Mouse (Mus musculus) heart, postnatal 0 days (tissue): Measurements from ENCODE around the gene Map4. TPM values are rescaled to one million over a fixed set of nuclear protein-coding genes. Genes with fewer than 3 reads are reported as not detected.

Experiments used
- ATAC-seq: fragments of 200-750 bp; cut with Nextera tagmentation; 2 replicates; pipeline ENCODE4 v1.8.0; 2017; ENCODE audit warnings: low read depth, moderate number of reproducible peaks, moderate library complexity; ENCODE audit not compliant: insufficient read depth
- DNase-seq: peaks from one replicate; pipeline ENCODE4 v3.0.0-alpha.2; 2016; ENCODE audit warnings: low spot score
- H3K27ac ChIP-seq: fragments of 300-500 bp; sonication (generic); 2 replicates; pipeline ENCODE4 v1.5.1; 2014; ENCODE audit warnings: low read depth, mild to moderate bottlenecking
- H3K27me3 ChIP-seq: fragments of 300-500 bp; sonication (generic); 2 replicates; pipeline ENCODE4 v1.6.1; 2014; ENCODE audit warnings: low read length, mixed read lengths; ENCODE audit not compliant: control insufficient read depth, insufficient read depth
- H3K36me3 ChIP-seq: fragments of 300-500 bp; sonication (generic); replicated peaks from 2 replicates; pipeline ENCODE4 v1.6.1; 2014; ENCODE audit warnings: low read length, mixed read lengths; ENCODE audit not compliant: control insufficient read depth, insufficient read depth
- H3K4me1 ChIP-seq: fragments of 300-500 bp; sonication (generic); 2 replicates; pipeline ENCODE4 v1.6.1; 2014; ENCODE audit warnings: antibody characterized with exemption; ENCODE audit not compliant: control insufficient read depth, insufficient read depth
- H3K4me2 ChIP-seq: fragments of 300-500 bp; sonication (generic); 2 replicates; pipeline ENCODE4 v1.6.1; 2014; ENCODE audit warnings: low read depth, mild to moderate bottlenecking, low read length, moderate library complexity
- H3K4me3 ChIP-seq: fragments of 300-500 bp; sonication (generic); 2 replicates; pipeline ENCODE4 v1.5.1; 2014; ENCODE audit warnings: low read depth, low read length
- H3K9ac ChIP-seq: fragments of 300-500 bp; sonication (generic); replicated peaks from 2 replicates; pipeline ENCODE4 v1.6.1; 2014; ENCODE audit warnings: low read depth, low read length, mixed read lengths
- H3K9me3 ChIP-seq: fragments of 300-500 bp; sonication (generic); replicated peaks from 2 replicates; pipeline ENCODE4 v1.6.1; 2016; ENCODE audit warnings: low read length; ENCODE audit not compliant: control insufficient read depth
- CTCF ChIP-seq: IDR thresholded peaks from 2 replicates; pipeline ENCODE4 v1.5.1; 2016; ENCODE audit warnings: antibody characterized with exemption, control low read depth, low read depth
- EP300 ChIP-seq: IDR thresholded peaks from 2 replicates; pipeline ENCODE4 v1.6.1; 2016; ENCODE audit warnings: antibody characterized with exemption, low read depth
- WGBS: fragments of 180-500 bp; shearing (Covaris S2); extraction: QIAGEN DNeasy Blood & Tissue Kit; methylation state at CpG from one replicate; pipeline ENCODE4 v1.1.7; 2014; 5-methylcytosine and 5-hydroxymethylcytosine counted together
- polyA plus RNA-seq: library from polyadenylated mRNA; unstranded; fragments of >200 nt; fragmentation: Nextera tagmentation; extraction: Ambion mirVana; gene quantifications from 2 replicates; pipeline ENCODE4 v1.2.1, GENCODE M21; 2015
- total RNA-seq: library from RNA; depleted of rRNA; stranded (reverse); fragments of >200 nt; gene quantifications from 2 replicates; pipeline ENCODE4 v1.2.3, GENCODE M21; 2014; ENCODE audit warnings: low replicate concordance

The Map4 gene
- total and polyA plus RNA-seq, 2 experiments from 2014 or later = 54.2 to 145 TPM

DNA sequence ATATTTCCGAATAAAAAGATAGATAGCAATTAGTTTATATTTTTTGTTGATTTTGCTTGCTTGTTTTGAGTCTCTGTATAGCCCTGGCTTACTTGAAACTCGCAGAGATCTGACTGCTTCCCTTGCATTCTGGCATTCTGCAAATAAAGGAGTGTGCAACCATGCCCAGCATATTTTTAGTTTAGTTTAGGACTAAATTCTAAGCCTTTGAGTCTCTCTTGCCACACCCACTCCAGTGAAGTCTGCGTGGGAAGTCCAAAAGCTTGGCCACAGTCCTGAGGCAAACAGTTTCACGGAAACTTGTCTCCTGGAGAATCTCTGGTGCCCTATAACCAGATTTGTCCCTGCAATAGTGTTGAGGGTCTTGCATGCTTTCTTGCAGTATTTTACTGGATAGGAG lies 113.1 kb downstream of the Map4 start:
- no peak overlapping the region for H3K4me2 ChIP-seq
- H3K27ac ChIP-seq = no peak overlapping the region
- 82% methylated on average over 4 of the region's 4 CpGs for WGBS
- H3K4me3 ChIP-seq = no peak overlapping the region
- peaks cover 6% of the 10 kb centered on the region; the same call in 1 of the 2 replicates for H3K4me1 ChIP-seq
- no peaks in the 10 kb centered on the region for H3K9me3 ChIP-seq
- H3K36me3 ChIP-seq = peaks cover 21% of the 10 kb centered on the region; the same call in 1 of the 2 replicates
- H3K27me3 ChIP-seq = no peaks in the 10 kb centered on the region
- DNase-seq (no peak), ATAC-seq (no peak)
- H3K9ac ChIP-seq = no peak overlapping the region
- TF ChIP-seq CTCF (no peak), EP300 (no peak)

DNA sequence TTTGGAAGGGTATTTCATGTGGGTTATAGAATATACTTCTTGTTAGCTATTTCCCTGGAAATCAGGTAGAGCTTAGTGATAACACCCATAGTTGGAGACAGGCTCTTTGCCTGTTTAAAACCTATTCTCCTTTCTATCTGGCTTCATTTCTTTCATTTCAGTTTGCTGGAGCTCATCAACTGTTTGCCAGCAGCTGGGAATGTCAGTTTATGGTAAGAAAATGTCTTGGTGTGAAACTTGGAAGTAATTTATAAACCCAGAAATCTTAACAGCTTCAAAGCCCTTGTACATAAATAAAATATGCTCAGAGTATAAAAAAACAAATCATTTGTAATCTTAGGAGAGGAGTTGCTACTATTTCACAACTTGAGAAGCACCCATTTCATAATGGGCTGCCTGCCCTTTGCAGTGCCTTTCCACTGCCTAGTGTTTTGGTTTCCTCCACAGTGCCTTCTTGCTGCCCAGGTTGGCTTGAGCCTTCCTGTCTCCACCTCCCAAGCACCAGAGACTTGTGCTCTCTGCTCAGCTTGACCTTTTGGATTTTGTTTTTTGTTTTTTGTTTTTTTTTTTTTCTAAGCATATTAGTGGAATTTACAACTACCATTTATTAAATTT lies 114.6 kb downstream of the Map4 start:
- ATAC-seq = no peak
- no peak overlapping the region for H3K4me3 ChIP-seq
- no peak overlapping the region for H3K4me2 ChIP-seq
- H3K27me3 ChIP-seq = no peaks in the 10 kb centered on the region
- H3K36me3 ChIP-seq = peaks cover 11% of the 10 kb centered on the region; the same call in 1 of the 2 replicates
- no peak overlapping the region for H3K27ac ChIP-seq
- H3K4me1 ChIP-seq = peaks cover 6% of the 10 kb centered on the region; the same call in 1 of the 2 replicates
- H3K9me3 ChIP-seq = no peaks in the 10 kb centered on the region
- no peak for DNase-seq
- no peak for TF ChIP-seq CTCF
- no peak for TF ChIP-seq EP300
- no peak overlapping the region for H3K9ac ChIP-seq

- Histone ChIP-seq H3K9ac (no peak overlapping the region), H3K9me3 (no peaks in the 10 kb centered on the region), H3K36me3 (peaks cover 5% of the 10 kb centered on the region; the same call in 1 of the 2 replicates), H3K4me1 (peaks cover 9% of the 10 kb centered on the region), H3K27ac (0 out of 2 replicates have a peak overlapping the region, but pooled peaks have one; percentile 12), H3K4me3 (no peak overlapping the region), H3K4me2 (no peak overlapping the region), H3K27me3 (no peaks in the 10 kb centered on the region)
- ATAC-seq (no peak), DNase-seq (no peak)
- no peak for TF ChIP-seq EP300
- no peak for TF ChIP-seq CTCF
Observed at GRCm38 (mm10) chr9:110047260-110047659, 116.0 kb downstream of the Map4 start.

DNA sequence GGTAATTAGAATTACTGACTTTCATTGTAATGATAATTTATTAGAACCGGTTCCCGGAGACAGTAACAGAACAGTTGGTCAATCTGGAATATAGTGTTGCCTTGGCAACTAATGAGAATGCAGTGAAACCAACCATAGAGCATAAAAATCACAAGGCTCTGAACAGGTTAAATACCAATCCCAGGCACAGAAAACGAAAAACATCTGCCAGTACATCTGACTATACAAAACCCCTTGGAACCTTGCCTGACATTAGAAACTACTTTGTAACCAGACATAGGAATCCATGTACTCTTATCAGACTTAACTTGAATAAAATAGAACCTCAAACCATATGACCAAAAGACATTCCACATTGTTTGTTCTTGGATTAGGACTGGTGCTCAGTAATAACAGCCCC lies 116.6 kb downstream of the Map4 start:
- no peak for TF ChIP-seq EP300
- TF ChIP-seq CTCF = no peak
- peak overlapping the region; percentile 36; the same call in 1 of the 2 replicates for H3K27ac ChIP-seq
- peak; percentile 52; the same call in 1 of the 2 replicates for ATAC-seq
- DNase-seq = peak; percentile 60
- H3K9me3 ChIP-seq = no peaks in the 10 kb centered on the region
- no peaks in the 10 kb centered on the region for H3K27me3 ChIP-seq
- no peak overlapping the region for H3K4me3 ChIP-seq
- H3K36me3 ChIP-seq = peaks cover 5% of the 10 kb centered on the region; the same call in 1 of the 2 replicates
- H3K4me1 ChIP-seq = peaks cover 15% of the 10 kb centered on the region
- H3K4me2 ChIP-seq = no peak overlapping the region
- H3K9ac ChIP-seq = no peak overlapping the region
- 68% methylated on average over 3 of the region's 3 CpGs for WGBS

GRCm38 (mm10) chr9:110051184-110051583 lies 119.9 kb downstream of the Map4 start:
- no peak overlapping the region for H3K4me2 ChIP-seq
- H3K9me3 ChIP-seq = no peaks in the 10 kb centered on the region
- no peak for ATAC-seq
- no peaks in the 10 kb centered on the region for H3K36me3 ChIP-seq
- H3K4me1 ChIP-seq = peaks cover 25% of the 10 kb centered on the region
- TF ChIP-seq EP300 (no peak), CTCF (no peak)
- no peak overlapping the region for H3K9ac ChIP-seq
- no peak overlapping the region for H3K27ac ChIP-seq
- no peak overlapping the region for H3K4me3 ChIP-seq
- DNase-seq = no peak
- H3K27me3 ChIP-seq = no peaks in the 10 kb centered on the region
